Mouse (Mus musculus) ovary, adult 18-20 months (tissue): ENCODE data around the gene Lama4.
A peak's percentile ranks its signal among the peaks of the same experiment; 100 is the strongest.

Experiments used
- DNase-seq: peaks from one replicate; pipeline ENCODE4 v3.0.0; 2022; ENCODE audit warnings: low spot score, mixed read lengths

The Lama4 gene

GRCm38 (mm10) chr10:39049581-39050294 lies 84.4 kb downstream of the Lama4 start:
- DNase-seq: no peak

- DNase-seq: no peak
Observed at GRCm38 (mm10) chr10:39056050-39056449, 90.7 kb downstream of the Lama4 start.

GRCm38 (mm10) chr10:39064732-39065131 lies 99.4 kb downstream of the Lama4 start:
- no peak for DNase-seq

GRCm38 (mm10) chr10:39065449-39065848 lies 100.1 kb downstream of the Lama4 start:
- DNase-seq: no peak

GRCm38 (mm10) chr10:39066061-39066460 lies 100.7 kb downstream of the Lama4 start:
- no peak for DNase-seq

GRCm38 (mm10) chr10:39066962-39067361 lies 101.6 kb downstream of the Lama4 start:
- DNase-seq: peak; percentile 38

GRCm38 (mm10) chr10:39072048-39072447 lies 106.7 kb downstream of the Lama4 start:
- DNase-seq: no peak

- no peak for DNase-seq
Observed at GRCm38 (mm10) chr10:39096981-39097380, 131.7 kb downstream of the Lama4 start.

- DNase-seq: no peak
Observed at GRCm38 (mm10) chr10:39098746-39099145, 133.4 kb downstream of the Lama4 start.

GRCm38 (mm10) chr10:39104803-39105449 lies 139.6 kb downstream of the Lama4 start:
- DNase-seq: no peak

- no peak for DNase-seq
Observed at GRCm38 (mm10) chr10:39106413-39106812, 141.1 kb downstream of the Lama4 start.

- DNase-seq: no peak
Observed at GRCm38 (mm10) chr10:39106935-39107334, 141.6 kb downstream of the Lama4 start.

- no peak for DNase-seq
Observed at GRCm38 (mm10) chr10:39108837-39109488, 143.6 kb downstream of the Lama4 start.

- DNase-seq: no peak
Observed at GRCm38 (mm10) chr10:39109489-39109874, 144.2 kb downstream of the Lama4 start.

- DNase-seq: no peak
Observed at GRCm38 (mm10) chr10:39121412-39121811, 156.1 kb downstream of the Lama4 start.

- DNase-seq: peak; percentile 86
Observed at GRCm38 (mm10) chr10:39133462-39134310, 168.4 kb downstream of the Lama4 start, which contains the start of the genes Fam229b and Tube1. Gene Fam229b (minus strand): TSS chr10:39133914. Gene Tube1 (plus strand): TSS chr10:39133976.

- DNase-seq: no peak
Observed at GRCm38 (mm10) chr10:39137766-39138165, 172.5 kb downstream of the Lama4 start.

- DNase-seq: no peak
Observed at GRCm38 (mm10) chr10:39138761-39139160, 173.4 kb downstream of the Lama4 start.

GRCm38 (mm10) chr10:39140843-39141242 lies 175.5 kb downstream of the Lama4 start:
- DNase-seq: no peak

GRCm38 (mm10) chr10:39141401-39141800 lies 176.1 kb downstream of the Lama4 start:
- no peak for DNase-seq

GRCm38 (mm10) chr10:39142216-39142615 lies 176.9 kb downstream of the Lama4 start:
- DNase-seq: no peak

- no peak for DNase-seq
Observed at GRCm38 (mm10) chr10:39156719-39157118, 191.4 kb downstream of the Lama4 start.
